Mouse (Mus musculus) lung, postnatal 25 days (tissue): ENCODE data around the gene Trim7.
"Not testable (repeated sequence)": the region's sequence is repeated elsewhere in the genome, so short reads cannot be mapped to it uniquely, and the experiment has no call there.

ENCODE experiments used
- DNase-seq: peaks from one replicate; pipeline ENCODE4 v3.0.0; 2022; ENCODE audit warnings: low spot score

Trim7 gene

GRCm38 (mm10) chr11:48850240-48850639 is 24.3 kb downstream of the Trim7 start:
- no peak for DNase-seq

DNA sequence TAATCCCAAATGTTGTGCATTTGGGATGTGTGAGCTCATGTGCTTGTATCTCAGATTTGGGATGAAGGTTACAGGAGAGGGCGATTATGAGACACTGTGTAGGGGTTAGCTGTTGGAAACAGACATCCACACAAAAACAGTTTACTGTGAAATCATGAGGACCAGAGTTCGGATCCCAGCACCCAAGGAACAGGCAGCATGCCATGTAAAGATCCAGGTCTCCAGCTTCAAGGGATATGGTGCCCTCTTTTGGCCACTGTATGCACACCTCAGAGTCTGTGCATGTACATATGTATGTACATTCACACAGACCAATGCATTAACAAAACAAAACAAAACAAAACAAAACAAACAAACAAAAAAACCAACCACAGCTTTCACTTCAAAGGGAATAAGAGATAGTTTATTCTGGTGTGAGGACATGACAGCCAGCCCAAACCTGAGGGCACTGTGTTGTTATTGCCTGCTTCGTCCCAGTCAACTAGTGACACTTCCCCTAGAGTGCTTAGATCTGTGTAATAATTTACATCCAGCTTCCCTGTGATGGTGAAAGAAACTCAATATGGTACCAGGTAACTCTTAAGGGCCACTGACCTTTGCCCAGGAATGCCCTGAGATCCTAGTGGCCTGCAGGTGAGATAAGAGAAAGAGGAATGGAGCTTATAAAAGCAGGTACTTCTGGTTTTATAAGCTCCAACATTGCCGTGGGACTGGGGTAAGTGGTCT is 25.5 kb downstream of the Trim7 start:
- no peak for DNase-seq

DNA sequence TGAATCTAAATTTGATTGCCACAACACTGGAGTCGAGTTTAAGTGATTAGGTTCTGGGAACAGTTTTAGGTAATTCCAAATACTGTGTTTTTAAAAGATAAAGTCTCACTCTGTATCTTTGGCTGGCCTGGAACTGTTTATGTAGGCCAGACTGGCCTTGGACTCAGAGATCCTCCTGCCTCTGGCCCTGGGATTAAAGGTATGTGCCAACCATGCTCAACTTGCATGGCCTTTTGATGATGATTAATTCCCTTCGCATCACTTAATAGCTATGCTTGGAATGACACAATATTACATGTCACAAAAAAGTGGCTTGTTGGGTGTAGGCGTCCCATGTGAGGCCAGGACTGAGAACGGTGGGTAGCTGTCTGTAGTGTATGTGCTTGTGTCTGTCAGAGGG is 26.2 kb downstream of the Trim7 start:
- no peak for DNase-seq

DNA sequence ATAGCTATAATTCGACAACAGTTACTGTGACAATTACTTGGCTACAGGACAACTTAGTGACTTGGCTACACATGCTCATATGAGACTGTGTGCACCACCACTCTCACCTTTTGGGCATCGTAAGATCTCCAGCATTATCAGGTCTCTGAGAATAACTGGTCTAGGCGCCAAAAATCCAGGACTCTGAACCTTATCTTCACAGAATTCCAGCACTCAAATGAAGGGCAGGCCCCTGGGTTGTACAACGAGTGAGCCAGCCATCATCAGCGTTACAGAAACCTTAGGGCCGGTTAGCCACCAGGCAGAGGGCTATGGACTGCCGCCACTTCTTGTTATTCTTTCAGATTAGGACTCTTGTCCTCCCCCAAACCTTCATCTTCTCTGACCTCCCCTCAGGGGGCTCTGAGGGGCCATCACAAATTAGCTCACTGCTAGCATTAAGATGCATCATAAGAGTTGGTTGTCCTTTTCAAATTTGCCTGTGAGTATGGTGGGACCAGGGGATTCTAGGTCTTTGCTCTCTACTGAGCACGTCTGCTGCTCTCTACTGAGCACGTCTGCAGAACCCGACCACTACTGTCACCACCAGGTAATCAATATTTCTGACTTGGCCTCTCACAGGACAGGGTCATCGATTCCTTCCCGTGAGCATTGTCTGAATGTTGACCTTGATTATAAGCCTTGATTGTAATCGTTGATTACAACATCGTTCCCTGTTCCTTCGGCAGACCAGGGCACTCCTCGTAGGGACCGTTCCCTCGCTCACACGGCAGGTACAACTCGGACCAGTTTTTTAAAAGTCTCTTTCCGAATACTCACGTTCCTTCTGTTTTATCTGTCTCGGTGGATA is 26.9 kb downstream of the Trim7 start:
- no peak for DNase-seq

GRCm38 (mm10) chr11:48853474-48854180 is 27.7 kb downstream of the Trim7 start:
- peak; percentile 91 for DNase-seq

DNA sequence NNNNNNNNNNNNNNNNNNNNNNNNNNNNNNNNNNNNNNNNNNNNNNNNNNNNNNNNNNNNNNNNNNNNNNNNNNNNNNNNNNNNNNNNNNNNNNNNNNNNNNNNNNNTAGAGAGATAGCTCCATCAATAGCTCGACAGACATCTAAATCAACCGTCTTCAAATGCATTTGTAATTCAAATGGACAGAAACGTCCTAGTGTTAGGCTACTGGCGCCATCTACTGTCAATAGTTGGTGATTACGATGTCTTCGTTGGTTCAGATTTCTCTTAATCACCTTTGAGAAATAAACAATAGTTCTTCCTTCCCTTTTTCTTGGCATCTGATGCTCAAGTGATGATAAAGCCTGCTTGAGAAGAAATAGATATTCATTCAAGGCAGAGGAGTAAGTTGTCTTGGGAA is 33.1 kb downstream of the Trim7 start:
- DNase-seq: peak; percentile 74

- DNase-seq: no peak
Observed at GRCm38 (mm10) chr11:48862784-48863319, 36.9 kb downstream of the Trim7 start.

DNA sequence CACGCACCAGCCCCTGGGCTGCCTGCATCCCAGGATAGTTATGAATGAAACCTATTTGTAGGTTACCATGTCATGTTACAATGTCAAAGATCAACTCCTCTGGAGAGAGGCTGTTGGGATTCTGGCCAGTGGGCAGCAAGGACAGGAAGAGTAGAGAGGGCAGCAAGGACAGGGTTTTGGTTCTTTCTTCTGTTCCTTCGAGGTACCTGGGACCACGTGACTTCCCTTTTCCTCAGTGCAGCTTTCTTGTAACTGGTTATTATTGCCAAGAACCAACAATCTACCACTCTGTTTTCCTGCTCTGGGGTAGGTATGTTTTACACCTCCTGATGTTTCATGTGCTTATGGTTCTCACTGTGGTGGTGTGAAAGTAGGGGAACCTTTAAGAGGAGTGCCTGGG is 37.9 kb downstream of the Trim7 start:
- DNase-seq: no peak

DNA sequence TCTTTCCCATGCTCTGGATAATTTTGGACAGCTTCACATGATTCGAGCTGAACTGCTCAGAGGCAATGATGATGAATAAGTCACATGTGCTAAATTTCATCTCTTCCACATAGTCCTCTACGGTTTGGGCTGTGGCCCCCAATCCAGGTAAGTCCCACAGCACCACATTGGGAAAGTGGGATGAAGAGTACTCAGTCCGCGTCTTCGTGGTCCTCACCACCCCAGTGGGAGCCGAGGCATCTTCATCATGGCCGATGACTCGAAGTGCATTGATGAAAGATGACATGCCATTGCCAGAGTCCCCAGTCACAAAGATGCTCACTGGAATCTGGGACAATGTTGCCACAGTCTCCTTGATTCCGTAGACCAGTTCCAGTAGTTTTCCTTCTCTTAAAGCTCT is 40.5 kb downstream of the Trim7 start:
- DNase-seq: no peak

DNA sequence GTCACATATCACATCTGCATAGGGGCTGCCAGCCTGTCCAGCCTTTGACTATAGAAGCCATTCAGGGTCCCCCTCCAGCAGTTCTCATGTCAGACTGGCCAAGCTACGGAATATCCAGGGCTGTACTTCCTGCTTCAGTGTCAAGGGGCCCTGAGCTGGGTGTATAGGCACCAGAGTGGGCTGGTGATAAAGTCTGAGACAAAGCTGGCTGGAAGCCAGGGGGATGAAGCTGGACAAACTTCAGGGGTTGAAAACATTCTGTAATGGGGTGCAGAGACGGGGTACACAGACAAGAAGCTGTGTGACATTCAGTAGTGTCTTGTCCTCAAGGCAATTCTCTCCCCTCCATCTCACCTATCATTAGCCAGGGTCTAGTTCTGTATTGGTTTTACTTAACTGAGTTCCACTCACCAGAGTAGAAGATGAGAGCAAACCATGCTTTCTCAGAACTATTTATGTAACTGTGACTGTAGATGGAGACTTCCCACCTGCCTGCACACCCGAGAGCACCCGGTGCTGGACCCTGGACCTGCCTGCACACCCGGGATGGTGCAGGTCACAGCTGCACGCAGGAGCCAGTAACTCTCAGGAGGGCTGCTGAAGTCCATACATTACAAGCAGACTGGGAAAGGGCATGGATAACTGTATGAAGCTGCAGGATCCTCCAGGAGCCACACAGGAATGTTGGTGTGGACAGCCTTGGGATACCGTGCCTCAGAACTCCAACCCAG is 43.6 kb downstream of the Trim7 start:
- DNase-seq: no peak

DNA sequence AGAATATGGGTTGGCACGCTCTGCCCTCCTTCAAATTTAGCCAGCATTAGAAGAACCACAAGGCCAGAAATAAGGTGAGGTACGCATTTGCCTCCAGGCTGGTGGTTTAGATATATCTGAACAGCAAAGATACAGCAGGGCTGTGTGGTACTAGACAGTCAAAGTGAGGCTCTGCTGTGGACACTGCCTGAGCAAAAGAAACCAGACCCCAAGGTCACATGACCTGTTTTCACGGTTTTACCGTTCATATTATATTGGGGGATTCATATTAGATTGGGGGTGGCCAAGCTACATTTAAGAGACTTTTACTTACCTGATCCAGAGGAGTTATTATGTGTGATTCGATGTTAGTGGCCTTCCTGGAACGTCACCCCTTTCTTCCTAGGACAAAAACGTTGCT is 44.8 kb downstream of the Trim7 start:
- no peak for DNase-seq

DNA sequence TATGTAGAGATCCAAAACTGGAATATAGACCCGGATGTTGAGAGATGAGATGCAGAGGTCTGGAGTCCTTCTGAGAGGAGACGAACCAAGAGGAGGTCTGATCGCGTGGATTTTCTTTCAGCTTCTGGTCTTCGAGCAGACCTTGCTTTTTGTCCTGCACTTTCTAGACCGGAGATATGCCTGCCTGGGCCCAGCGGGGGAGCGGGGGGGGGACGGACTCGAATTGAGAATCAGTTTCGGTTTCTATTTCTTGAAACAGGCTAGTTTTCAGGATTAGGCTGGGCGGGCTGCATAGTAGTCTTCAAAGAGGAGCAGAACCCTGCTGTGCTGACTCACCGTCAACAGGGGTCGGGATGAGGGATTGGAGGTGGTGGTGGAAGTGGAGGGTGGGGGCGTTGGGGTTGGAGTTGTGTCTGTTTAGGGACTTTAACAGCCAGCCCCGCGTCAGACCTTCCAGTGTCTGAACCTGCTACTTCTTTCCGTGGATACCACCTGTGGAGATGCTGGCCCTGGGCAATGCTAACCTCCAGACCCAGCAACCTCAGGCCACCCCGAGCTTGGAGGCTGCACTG is 45.3 kb downstream of the Trim7 start, which contains the start of gene Irgm1:
Irgm1 (minus strand) TSS at position 483 of the 572 bp plus-strand sequence.
- peak; percentile 81 for DNase-seq

- DNase-seq: peak; percentile 64
Observed at GRCm38 (mm10) chr11:48871817-48872541, 46.0 kb downstream of the Trim7 start.

GRCm38 (mm10) chr11:48872695-48873300 is 46.9 kb downstream of the Trim7 start:
- no peak for DNase-seq

DNA sequence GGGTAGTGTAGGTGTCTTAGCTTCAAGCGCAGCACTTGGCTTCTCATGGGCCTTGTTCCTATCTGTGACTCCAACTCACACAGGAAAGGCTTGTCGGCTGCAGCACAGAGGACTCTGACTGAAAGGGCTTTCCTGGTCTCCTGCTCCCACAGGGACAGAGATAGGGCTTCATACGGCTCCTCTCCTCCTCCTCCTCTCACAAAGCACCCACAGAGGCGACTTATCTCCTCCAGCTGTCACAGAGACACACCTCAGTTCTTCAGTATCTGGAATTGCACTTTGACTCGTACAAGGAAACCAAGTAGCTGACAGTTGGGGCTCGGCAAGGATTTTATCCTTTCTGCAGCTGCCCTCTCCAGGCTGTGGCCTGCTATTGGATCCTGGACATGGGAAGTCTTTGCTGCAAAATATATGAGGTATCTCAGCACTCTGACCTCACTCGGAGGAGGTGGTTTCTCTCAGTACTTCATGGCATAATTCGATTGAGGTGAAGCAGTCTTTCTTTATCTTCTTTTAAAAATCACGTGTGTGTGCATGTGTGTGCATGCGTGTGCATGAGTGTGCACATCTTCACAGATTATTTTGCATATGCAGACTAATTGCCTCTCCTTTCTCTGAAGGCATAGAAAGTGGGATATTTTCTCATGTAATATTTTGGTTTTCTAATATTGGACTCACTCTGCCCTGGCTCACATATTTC is 47.8 kb downstream of the Trim7 start:
- no peak for DNase-seq

DNA sequence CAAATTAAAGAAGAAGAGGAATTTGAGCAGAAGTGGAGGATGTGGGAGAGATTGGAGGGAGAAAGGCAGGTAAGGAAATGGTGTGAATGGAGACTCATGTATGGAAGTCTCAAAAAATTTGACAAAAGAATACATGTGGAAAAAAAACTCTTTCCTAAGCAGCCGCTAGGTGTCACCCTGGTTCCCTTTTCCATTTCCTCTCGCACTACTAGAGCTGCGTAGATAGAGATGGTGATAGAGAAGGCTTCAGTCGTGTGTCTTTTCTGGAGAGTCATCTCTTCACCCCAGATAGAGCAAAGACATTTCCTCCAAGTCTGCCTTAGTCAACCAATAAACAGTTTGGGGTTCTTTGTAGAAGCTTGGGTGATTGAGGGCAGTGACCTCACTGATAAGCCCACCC is 48.5 kb downstream of the Trim7 start:
- peak; percentile 70 for DNase-seq

- DNase-seq: not testable (repeated sequence)
Observed at GRCm38 (mm10) chr11:48875343-48875837, 49.5 kb downstream of the Trim7 start.

DNA sequence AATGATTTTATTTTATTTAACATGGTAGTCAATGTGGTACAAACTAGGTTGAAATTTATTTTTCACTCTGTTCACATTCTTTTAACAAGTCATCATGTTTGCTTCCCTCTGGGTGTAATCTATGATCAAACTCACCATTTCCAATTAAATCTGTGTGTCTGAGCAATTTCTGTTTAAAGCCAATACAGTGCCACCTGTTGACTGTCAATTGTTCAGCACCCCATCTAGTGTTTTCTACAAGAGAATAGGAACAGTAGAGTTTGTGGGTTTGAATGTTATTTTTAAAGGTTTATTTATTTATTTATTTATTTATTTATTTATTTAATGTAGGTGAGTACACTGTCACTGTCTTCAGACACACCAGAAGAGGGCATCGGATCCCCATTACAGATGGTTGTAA is 50.7 kb downstream of the Trim7 start:
- DNase-seq: no peak

DNA sequence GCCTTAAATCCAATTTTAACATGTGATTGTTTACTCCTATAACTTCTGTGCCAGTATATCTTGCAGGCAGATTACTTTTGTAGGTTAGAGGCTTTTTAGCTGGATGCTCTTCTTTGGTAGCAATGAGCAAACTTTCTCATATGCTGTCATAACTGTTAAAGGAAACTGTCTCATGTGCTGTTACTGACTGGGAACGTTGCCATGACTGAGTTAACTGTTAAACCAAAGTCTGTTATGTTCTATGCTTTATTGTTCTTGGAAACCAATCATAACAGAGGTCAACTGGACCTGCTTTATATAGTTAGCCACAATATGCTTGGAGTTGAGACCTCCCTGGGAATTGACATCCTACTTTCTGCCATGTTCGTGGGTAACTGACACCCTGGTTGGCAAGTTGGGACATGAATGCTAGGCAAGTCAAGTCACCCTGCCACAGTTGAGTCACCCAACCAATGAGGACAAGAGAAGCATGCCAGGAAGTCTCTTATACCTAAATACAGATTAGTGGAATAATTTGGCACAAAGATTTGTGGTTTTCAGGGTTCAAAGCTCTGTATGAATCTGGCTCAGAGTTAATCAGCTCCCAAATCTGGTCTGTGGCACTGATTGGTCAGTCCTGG is 73.0 kb downstream of the Trim7 start:
- no peak for DNase-seq
